Mouse (Mus musculus) hindbrain, embryonic 12.5 days (tissue): Measurements from ENCODE around the gene Usp21. TPM values are rescaled to one million over a fixed set of nuclear protein-coding genes. Genes with fewer than 3 reads are reported as not detected.
"Not testable (repeated sequence)": the region's sequence is repeated elsewhere in the genome, so short reads cannot be mapped to it uniquely, and the experiment has no call there.

Experiments used
- ATAC-seq: fragments of 200-750 bp; cut with Nextera tagmentation; 2 replicates; pipeline ENCODE4 v1.8.0; 2017; ENCODE audit warnings: moderate TSS enrichment; ENCODE audit not compliant: low FRiP score
- H3K27ac ChIP-seq: fragments of 300-500 bp; sonication (generic); 2 replicates; pipeline ENCODE4 v1.5.1; 2016; ENCODE audit warnings: mild to moderate bottlenecking
- H3K27me3 ChIP-seq: fragments of 300-500 bp; sonication (generic); 2 replicates; pipeline ENCODE4 v1.6.1; 2016; ENCODE audit warnings: mild to moderate bottlenecking
- H3K36me3 ChIP-seq: fragments of 300-500 bp; sonication (generic); 2 replicates; pipeline ENCODE4 v1.6.1; 2016; ENCODE audit warnings: mild to moderate bottlenecking
- H3K4me1 ChIP-seq: fragments of 300-500 bp; sonication (generic); 2 replicates; pipeline ENCODE4 v1.6.1; 2016
- H3K4me2 ChIP-seq: fragments of 300-500 bp; sonication (generic); replicated peaks from 2 replicates; pipeline ENCODE4 v1.6.1; 2016; ENCODE audit warnings: mild to moderate bottlenecking
- H3K4me3 ChIP-seq: fragments of 300-500 bp; sonication (generic); 2 replicates; pipeline ENCODE4 v1.5.1; 2016; ENCODE audit warnings: mild to moderate bottlenecking
- H3K9ac ChIP-seq: fragments of 300-500 bp; sonication (generic); 2 replicates; pipeline ENCODE4 v1.6.1; 2016; ENCODE audit warnings: mild to moderate bottlenecking, moderate library complexity
- H3K9me3 ChIP-seq: fragments of 300-500 bp; sonication (generic); replicated peaks from 2 replicates; pipeline ENCODE4 v1.6.1; 2016; ENCODE audit warnings: mild to moderate bottlenecking
- WGBS: fragments of 180-500 bp; shearing (Covaris S2); methylation state at CpG from one replicate; pipeline ENCODE4 v1.1.7; 2016; 5-methylcytosine and 5-hydroxymethylcytosine counted together
- polyA plus RNA-seq: library from polyadenylated mRNA; unstranded; fragments of >200 nt; fragmentation: Nextera tagmentation; extraction: Ambion mirVana; gene quantifications from 2 replicates; pipeline ENCODE4 v1.2.1, GENCODE M21; 2016

Usp21 gene
- polyA plus RNA-seq, 1 experiment from 2014 or later: 114 TPM

DNA sequence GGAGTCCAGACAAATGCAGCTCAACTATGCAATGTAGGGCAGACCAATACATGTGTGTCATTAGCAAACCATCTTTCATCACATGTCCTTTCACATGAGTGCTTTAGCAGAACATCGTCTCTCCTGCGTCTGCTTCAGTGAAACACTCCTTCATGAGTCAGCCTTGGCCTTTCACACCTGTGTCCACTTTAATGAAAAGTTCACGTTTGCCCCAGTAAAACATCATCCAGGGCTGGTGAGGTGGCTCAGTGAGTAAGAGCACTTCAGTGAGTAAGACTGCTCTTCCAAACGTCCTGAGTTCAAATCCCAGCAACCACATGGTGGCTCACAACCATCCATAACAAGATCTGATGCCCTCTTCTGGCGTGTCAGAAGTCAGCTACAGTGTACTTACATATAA is 18.4 kb upstream of the Usp21 start:
- not testable (repeated sequence) for H3K27me3 ChIP-seq, H3K36me3 ChIP-seq, H3K9me3 ChIP-seq, ATAC-seq, H3K4me1 ChIP-seq, H3K27ac ChIP-seq, H3K4me2 ChIP-seq, H3K4me3 ChIP-seq, H3K9ac ChIP-seq
- 72% methylated on average over 5 of the region's 5 CpGs for WGBS

DNA sequence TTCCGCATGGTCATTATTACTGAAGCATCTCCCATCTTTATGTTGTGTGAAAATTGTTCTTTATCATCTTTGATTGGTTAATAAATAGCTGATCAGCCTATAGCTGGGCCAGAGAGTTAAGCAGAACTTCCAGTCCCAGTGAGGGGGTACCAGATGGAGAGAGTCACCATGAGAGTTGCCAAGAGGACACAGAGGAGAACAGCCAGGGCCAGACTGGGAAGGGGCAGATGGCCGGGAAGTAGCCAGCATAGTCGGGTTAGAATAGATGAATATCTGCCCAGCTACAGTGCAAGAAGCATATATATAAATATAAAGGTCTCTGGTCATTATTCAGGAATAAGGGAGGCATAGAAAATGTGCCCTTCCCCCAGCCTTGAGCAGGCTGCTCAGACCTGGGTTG is 10.4 kb upstream of the Usp21 start:
- H3K27ac ChIP-seq: no peak overlapping the region
- ATAC-seq: no peak
- no peak overlapping the region for H3K4me2 ChIP-seq
- H3K4me3 ChIP-seq: no peak overlapping the region
- WGBS: 67% methylated on average over 3 of the region's 3 CpGs
- H3K27me3 ChIP-seq: peaks cover 24% of the 10 kb centered on the region
- no peaks in the 10 kb centered on the region for H3K36me3 ChIP-seq
- H3K9me3 ChIP-seq: no peaks in the 10 kb centered on the region
- H3K9ac ChIP-seq: no peak overlapping the region
- peaks cover 7% of the 10 kb centered on the region for H3K4me1 ChIP-seq

DNA sequence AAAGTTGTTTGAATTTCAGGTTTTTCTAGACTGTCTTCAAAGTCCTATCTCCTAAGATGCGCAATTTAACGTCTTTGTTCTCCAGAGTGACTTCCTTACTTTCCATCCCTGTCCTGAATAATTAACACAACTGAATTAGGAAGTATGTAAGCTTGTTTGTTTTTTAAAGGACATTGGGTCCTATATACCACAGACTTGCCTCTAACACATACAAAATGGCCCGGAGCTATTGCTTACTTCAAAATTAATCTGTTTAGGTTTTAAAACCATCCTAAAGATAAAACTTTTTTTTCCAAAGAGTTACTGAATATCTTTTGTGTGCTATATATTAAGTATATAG is 7.2 kb upstream of the Usp21 start:
- Histone ChIP-seq H3K27ac (peak overlapping the region; percentile 93), H3K36me3 (0 out of 2 replicates have a peak, but pooled peaks cover under 1% of the 10 kb centered on the region), H3K4me3 (peak overlapping the region; percentile 76), H3K27me3 (peaks cover 24% of the 10 kb centered on the region), H3K9me3 (no peaks in the 10 kb centered on the region), H3K4me2 (peak overlapping the region; percentile 75), H3K9ac (peak overlapping the region; percentile 84), H3K4me1 (peaks cover 9% of the 10 kb centered on the region)
- WGBS: 16% methylated on average over 3 of the region's 3 CpGs
- peak; percentile 53 for ATAC-seq

DNA sequence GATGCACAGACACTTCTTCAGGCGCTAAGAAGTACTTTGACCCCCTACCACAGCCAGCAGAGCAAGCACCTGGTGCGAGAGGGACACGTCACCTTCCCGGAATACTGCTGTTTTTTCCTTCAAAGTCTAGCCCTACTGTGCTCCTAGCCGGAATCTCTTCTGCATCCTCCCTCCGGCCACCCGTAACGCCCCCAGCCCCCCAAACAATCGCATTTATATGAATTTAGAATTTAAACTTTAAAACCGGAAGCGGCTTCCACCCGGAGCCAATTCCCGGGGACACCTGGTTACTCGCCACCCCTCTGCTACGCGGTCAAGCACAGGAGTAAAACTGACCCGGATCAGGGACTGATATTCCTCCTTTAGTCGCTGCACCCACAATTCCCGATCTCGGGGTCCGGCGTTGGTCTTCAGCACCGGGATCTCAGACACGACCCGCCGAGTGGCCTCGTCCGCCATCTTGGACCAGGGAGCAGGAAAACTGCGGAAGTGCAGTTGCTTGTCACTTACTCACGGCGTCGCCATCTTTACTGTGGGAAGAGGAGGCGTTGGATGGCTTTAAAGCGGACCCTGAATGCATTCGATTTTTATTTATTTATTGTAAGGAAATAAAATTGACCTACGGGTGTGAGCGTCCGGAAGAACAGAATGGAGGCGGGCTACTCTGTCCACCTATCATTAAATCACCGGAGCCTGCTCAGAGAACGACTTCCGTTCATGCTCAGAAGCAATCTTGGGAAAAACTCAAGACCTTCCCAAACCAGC is 6.7 kb upstream of the Usp21 start, which contains the start of gene Ufc1:
Gene Ufc1, minus strand, starts transcription at position 727 of the 765 bp plus-strand sequence.
- Histone ChIP-seq H3K4me3 (peak within 1 kb of the TSS; percentile 76), H3K27me3 (peaks cover 24% of the 10 kb centered on the region), H3K9ac (peak within 1 kb of the TSS; percentile 84), H3K36me3 (peaks cover 6% of the 10 kb centered on the region; the same call in 1 of the 2 replicates), H3K4me2 (peak within 1 kb of the TSS; percentile 75), H3K4me1 (peaks cover 9% of the 10 kb centered on the region), H3K9me3 (no peaks in the 10 kb centered on the region), H3K27ac (peak within 1 kb of the TSS; percentile 93)
- under 1% methylated on average over 42 of the region's 42 CpGs for WGBS
- peak; percentile 82 for ATAC-seq

DNA sequence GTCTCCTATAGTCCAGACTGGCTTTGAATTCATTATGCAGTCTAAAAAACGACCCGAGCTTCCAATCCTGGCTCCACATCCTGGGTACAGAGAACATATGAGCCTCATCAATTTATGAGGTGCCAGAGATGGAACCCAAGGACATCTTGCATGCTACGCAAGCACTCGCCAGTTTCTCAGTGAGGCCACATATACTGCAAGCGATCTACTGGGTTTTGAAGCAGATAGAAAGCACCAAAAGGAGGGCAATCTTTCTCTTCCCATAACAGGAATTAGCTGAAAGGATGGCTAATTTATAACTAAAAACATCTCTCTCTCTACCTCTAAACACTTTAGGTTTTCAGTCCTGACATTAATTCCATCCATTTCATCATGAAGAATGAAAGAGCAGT is 6.1 kb upstream of the Usp21 start:
- peak overlapping the region; percentile 84 for H3K9ac ChIP-seq
- peaks cover 23% of the 10 kb centered on the region for H3K27me3 ChIP-seq
- peak overlapping the region; percentile 76 for H3K4me3 ChIP-seq
- H3K4me1 ChIP-seq: peaks cover 9% of the 10 kb centered on the region
- H3K36me3 ChIP-seq: peaks cover 12% of the 10 kb centered on the region; the same call in 1 of the 2 replicates
- H3K4me2 ChIP-seq: peak overlapping the region; percentile 75
- peak overlapping the region; percentile 93 for H3K27ac ChIP-seq
- no peaks in the 10 kb centered on the region for H3K9me3 ChIP-seq
- no peak for ATAC-seq
- 52% methylated on average over 5 of the region's 5 CpGs for WGBS

DNA sequence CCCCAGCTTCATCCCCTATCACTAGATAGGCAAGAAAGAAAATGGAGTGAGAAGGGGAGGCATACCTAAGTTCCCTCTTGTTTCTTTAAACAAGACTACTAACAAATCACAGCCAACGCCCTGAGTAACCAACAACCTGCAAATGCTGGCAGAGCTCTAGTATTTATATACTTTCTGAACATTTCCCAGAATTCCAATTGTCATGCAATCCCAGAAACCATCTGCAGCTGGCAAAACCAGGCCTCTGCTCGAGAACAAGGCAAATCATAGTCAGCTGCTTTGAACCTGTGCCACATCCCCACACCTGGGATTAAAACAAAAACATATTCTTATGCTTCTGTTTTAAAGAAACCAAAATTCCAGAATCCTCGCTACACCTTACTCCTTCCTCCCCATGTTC is 5.6 kb upstream of the Usp21 start:
- 91% methylated on average over 3 of the region's 3 CpGs for WGBS
- no peak overlapping the region for H3K27ac ChIP-seq
- no peak overlapping the region for H3K9ac ChIP-seq
- H3K27me3 ChIP-seq: peaks cover 18% of the 10 kb centered on the region
- peaks cover 11% of the 10 kb centered on the region for H3K4me1 ChIP-seq
- H3K4me2 ChIP-seq: peak overlapping the region; percentile 75
- no peaks in the 10 kb centered on the region for H3K9me3 ChIP-seq
- ATAC-seq: no peak
- H3K4me3 ChIP-seq: peak overlapping the region; percentile 76
- H3K36me3 ChIP-seq: peaks cover 17% of the 10 kb centered on the region; the same call in 1 of the 2 replicates

DNA sequence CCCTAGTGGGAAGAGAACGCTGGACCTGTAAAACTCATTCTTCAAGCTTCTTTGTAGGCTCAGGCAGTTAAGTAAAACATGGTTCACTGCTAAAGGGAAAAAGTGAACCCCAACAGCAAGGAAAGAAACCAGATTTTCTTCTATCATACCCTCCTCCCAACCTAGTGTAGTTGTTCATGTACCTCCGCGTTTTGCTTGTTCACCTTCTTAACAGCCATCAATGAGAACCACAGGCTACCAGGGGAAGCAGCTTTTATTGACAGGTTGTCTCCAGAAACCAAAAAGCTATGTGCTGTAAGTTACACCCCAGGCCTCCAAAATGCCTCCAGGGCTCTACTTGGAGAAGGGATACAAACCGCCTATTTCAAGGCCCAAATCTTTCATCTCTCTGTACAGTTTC is 537 bp upstream of the Usp21 start:
- Histone ChIP-seq H3K27me3 (no peaks in the 10 kb centered on the region), H3K9ac (0 out of 2 replicates have a peak overlapping the region, but pooled peaks have one; percentile 36), H3K4me1 (peaks cover 28% of the 10 kb centered on the region), H3K4me2 (peak overlapping the region; percentile 62), H3K4me3 (no peak overlapping the region), H3K27ac (peak overlapping the region; percentile 96), H3K36me3 (peaks cover 46% of the 10 kb centered on the region), H3K9me3 (no peaks in the 10 kb centered on the region)
- ATAC-seq: no peak
- 69% methylated on average over 4 of the region's 4 CpGs for WGBS

DNA sequence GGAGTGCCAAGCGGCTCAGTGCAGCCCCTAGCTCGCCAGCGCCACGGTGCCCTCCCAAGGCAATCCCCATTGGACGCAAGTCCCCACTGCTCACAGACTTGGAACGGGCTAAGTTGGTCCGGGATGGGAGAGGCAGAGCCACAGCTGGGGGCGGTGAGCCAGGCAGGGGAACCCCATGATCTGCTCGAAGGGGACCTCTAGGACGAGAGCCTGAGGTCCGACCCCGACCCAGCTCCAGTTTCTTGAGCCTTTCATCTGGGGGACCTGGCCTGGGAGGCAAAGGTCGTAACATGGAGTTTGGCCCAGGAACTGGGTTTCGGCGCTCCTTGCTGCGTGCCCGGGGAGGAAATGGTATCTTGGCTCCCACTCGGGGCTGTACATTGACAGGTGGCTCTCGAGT is 1.3 kb downstream of the Usp21 start:
- H3K27ac ChIP-seq: no peak overlapping the region
- H3K4me3 ChIP-seq: peak overlapping the region; percentile 64
- peak overlapping the region; percentile 62 for H3K4me2 ChIP-seq
- no peak for ATAC-seq
- no peaks in the 10 kb centered on the region for H3K27me3 ChIP-seq
- 0 out of 2 replicates have a peak overlapping the region, but pooled peaks have one; percentile 8 for H3K9ac ChIP-seq
- H3K36me3 ChIP-seq: peaks cover 50% of the 10 kb centered on the region
- H3K4me1 ChIP-seq: peaks cover 31% of the 10 kb centered on the region
- WGBS: 92% methylated on average over 19 of the region's 19 CpGs
- no peaks in the 10 kb centered on the region for H3K9me3 ChIP-seq

DNA sequence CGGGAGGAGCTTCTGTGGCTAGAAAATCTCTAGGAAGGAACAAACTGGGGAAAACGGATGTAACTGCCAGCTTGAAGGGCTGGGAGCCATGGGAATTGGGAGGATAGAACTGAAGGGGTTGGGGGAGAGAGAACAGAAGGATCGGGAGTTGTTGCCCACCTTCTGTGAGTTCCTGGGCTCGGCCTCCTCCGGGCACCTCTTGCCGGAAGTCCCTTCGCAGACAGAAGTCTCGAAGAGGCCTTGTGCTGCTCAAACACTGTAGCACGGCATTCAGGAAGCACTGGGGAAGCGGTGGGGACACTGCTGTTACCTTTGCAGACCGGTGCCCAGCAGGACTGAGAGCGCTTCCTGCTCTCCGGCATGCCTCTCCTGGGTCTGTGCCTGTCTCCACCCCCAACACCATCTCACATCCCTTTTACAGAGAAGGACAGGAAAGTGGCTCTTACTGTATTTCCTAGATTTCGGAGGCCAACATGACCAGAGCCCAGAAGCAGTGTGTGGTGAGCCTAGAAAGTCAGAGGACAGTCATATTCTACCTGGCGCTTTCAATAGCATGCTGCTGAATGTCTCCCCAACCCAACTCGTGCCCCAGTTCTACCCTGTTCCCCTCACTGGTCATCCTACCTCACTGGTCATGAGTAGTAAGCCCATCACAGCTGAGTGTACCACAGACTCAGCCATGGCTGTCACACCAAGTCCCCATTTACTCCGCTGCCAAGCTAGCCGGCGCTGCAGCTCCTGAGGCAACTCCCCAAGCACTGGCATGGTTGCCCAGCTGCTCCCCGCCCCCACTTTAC is 2.5 kb downstream of the Usp21 start:
- no peak overlapping the region; the same call in 1 of the 2 replicates for H3K4me3 ChIP-seq
- H3K4me2 ChIP-seq: no peak overlapping the region
- peaks cover 37% of the 10 kb centered on the region for H3K4me1 ChIP-seq
- no peaks in the 10 kb centered on the region for H3K27me3 ChIP-seq
- no peak overlapping the region for H3K27ac ChIP-seq
- 89% methylated on average over 20 of the region's 20 CpGs for WGBS
- no peak for ATAC-seq
- H3K9me3 ChIP-seq: no peaks in the 10 kb centered on the region
- H3K9ac ChIP-seq: no peak overlapping the region
- H3K36me3 ChIP-seq: peaks cover 50% of the 10 kb centered on the region

DNA sequence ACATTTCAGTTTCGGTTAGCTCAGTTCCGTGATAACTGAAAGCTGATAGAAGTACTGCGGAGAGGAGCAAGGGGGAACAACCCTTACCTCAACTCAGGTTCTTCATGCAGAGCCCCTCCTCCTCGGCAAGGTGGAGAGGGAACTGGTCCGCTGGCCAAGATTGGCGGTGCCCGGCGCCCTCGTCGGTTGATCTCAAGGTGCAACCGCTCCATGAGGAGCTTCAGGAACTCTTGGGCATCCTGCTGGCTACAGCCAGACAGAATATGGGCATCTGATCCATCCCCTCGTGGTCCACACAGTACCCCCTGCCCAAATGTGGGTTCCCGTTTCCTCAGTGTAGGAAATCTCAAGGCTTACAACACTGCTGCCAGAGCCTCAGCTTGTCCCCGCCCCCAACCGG is 3.3 kb downstream of the Usp21 start:
- H3K4me1 ChIP-seq: peaks cover 45% of the 10 kb centered on the region
- ATAC-seq: no peak

DNA sequence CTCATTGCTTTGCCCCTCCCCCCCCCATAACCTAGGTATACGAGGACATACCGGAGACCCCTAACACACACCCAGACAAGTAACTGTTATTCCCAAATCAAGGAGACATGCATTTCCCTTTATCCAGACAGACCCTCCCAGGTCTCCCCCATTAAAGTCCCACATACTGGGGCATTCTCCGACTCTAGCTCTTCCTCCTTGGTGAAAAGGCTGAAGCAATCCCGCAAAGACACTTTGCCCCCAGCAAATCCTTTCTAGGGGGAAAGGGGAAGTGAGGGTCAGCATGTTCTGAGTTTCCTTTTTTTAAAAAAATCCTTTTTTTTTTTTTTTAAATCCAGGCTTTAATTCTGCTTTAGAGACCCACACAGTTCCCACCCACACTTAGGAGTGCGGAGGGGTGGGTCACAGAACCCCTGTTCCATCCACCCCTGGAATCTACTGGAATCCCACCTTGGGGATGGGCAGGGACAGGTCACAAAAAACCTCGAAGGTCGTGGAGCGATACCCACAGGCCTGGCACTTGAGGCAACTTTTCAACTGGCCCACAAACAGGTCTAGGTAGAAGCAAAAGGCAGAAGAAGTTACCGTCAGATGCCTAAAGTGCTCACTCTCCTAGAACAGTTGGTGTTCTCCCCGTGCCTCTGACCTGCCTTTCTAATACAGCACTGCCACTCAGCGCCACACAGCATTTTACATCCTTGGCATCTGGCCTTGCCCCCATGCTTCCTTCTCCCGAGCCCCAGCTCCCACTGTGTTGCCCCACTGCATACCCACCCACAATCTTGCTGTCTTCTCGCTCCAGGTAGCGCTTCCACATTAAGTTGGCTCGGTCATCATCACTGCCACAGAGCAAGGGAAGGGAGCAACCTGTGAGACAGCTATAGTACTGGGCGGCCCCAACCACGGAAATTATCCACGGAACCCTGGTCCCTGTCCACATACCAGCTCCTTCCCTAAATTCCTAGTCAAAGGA is 4.3 kb downstream of the Usp21 start:
- Histone ChIP-seq H3K4me1 (peaks cover 46% of the 10 kb centered on the region), H3K4me2 (no peak overlapping the region), H3K27ac (no peak overlapping the region), H3K4me3 (no peak overlapping the region), H3K9ac (no peak overlapping the region), H3K36me3 (peaks cover 37% of the 10 kb centered on the region), H3K9me3 (no peaks in the 10 kb centered on the region), H3K27me3 (no peaks in the 10 kb centered on the region)
- 91% methylated on average over 18 of the region's 18 CpGs for WGBS
- ATAC-seq: no peak

More for the DNA sequence above, 3.3 kb downstream of the Usp21 start:
- H3K4me3 ChIP-seq: no peak overlapping the region
- H3K36me3 ChIP-seq: peaks cover 44% of the 10 kb centered on the region
- no peak overlapping the region for H3K4me2 ChIP-seq
- WGBS: 90% methylated on average over 15 of the region's 15 CpGs
- no peaks in the 10 kb centered on the region for H3K9me3 ChIP-seq
- H3K9ac ChIP-seq: no peak overlapping the region
- no peaks in the 10 kb centered on the region for H3K27me3 ChIP-seq
- H3K27ac ChIP-seq: no peak overlapping the region
